Mouse (Mus musculus) spleen, embryonic (tissue): ENCODE measurements at regions not wholly inside any gene's neighbourhood (a gene's known extent, or its start where the extent isn't known, plus 50 kb on each side); places are given as distances from the start of the nearest gene placed in this dataset.

Source experiments
- CTCF ChIA-PET: fragments of 350-600 bp; sonication (Branson Sonifier 250); formaldehyde crosslinking; loops from one replicate; lab custom pipeline; 2022; lab: Charles Lee

DNA sequence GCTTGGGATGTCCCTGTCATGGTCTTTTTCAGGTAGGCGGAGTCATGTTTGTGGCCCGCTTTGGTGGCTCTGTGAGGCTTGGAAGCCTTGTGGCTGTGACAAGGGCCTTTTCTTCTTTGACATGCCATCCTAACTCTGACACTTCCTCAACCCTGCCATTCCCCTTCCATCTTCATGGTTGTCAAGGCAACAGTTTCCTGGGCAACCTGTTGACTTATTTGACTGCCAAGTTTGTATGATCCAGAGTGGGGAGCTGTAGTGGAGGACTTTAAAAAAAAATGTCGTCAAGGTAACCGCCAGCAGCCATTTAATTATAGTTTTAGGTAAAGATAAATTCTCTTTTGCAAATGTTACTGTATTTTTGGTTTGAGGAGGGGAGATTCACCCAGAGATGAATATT is 56.8 kb upstream of the Kcng1 start:
- CTCF ChIA-PET, result interaction anchor here (0.5 kb wide), 1 partner anchor 75 kb away, joined by 3 read pairs; no protein-coding TSS in a partner anchor

DNA sequence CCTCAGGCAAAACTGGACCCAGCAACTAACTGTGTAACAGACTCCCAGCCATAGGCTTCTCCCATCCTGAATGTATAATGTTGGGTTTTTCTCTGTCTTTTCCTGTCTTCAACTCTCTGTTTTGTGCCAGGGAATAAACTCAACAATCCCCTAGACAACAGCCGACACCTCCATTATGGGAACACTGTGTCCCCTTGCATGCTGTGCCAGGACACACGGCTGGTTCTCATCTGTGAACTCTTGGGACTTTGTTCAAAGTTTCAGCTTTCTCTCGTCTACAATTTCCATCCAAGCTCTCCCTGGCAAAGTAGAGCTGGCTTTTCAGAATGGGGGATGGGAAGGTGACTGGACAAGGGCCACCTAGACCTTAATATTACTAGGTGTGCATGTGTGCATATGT is 56.1 kb upstream of the Kcng1 start:
- CTCF ChIA-PET, result no interaction called here

DNA sequence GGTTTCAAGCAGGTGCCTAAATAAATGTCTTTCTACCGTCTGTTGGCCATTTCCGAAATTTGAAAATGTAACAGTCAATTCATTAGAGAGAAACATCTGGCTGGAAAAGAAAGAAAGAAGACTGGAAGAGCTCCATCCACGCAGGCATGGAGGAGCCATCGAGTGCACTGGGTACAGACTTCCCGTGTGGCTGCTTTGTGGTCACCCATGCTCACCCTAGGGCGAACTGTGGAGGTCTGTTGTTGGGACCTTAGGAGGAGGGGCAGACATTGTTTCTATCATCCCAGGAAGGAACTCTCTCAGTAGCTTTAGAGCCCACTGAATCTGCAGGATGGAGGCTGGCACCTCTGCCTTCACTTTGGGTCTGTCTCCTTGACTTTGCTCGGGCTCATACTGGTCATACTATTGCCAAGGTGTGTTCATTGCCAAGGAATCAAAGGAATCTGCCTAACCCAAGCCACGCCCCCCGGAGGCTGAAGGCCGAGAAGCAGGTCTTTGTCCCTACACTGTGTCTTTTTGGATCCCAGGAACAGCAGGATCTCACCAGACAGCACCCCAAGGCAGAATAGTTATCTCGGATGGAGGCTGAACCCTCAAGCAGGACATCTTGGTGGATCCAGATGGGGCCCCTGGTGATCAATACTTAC is 54.3 kb upstream of the Kcng1 start:
- CTCF ChIA-PET, result no interaction called here

DNA sequence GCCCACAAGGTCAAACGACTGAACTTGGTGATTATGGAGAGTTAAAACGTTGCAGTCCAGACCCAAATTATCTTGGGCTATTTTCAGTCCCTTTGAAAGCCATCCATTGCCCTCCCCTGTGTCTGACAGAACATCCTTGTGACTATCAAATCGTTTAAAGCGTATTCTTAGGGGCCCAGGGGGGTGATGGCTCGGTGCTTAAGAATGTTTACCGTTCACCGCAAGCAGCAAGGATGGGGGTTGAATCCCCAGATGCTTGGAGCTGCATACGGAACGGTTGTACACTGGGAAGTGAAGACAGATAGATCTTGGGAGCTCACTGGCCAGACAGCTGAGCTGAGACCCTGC is 52.7 kb upstream of the Kcng1 start:
- CTCF ChIA-PET, result no interaction called here

DNA sequence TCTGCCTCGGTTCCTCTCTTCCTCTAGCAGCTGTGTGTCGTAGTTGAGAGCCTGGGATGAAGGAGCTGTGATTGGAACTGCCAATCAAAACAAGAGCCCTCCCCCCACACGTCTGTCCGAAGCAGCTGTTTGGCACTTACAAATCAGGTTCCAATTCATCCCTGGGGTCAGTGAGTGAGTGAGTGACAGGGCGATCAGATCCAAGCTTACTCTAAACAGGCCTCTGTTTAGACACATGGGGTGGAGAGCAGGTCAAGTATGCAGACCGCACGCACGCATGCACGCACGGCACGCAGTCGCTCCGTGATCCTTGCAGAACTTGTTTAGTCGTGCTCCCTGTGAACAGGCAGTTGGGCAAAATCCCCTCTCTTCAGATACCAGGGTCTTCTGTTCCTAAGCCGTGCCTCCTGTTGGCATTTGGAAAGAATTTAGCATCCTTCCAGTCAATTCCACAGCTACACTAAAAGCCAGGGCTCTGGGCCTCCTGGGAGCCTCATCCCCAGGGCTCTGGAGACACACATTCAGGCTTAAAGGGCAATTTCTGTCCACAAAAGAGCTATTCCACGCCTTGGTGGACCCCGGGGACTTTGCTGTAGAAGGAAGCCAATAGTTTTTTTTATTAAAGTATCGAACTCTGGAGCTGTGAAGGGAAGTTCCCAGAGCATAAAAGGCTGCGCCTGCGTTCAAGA is 52.2 kb upstream of the Kcng1 start:
- CTCF ChIA-PET, result no interaction called here

DNA sequence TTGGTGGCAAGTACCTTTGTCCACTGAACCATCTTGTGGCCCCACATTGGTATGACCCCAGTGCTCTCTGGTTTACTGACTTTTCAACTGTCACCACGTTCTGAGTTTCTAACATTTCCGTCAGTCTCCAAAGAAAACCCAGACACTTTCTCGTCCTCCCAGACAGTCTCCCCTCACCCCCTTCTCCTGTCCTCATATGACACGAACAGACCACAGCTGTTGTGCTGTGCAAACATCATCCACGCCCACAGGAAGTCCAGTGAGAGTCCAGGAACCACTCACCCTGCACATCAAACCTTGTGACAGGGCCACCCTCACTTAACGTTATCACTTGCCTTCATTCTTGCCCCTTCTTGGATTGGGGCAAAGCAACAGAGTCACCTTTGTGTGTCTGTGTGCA is 51.4 kb upstream of the Kcng1 start:
- CTCF ChIA-PET, result no interaction called here
